15 mouse cellular contexts compared by ENCODE assay signal in genomic region chr15:97387793-97388192, GRCm38 (mm10).
DNase-seq lines count a peak whose midpoint lies in the region.
"Had no signal": no experiment of that assay in that cellular context is flagged by ENCODE, and none has a peak within 500 bp of the region (broad histone marks: within the 10 kb centered on the region; RNA-seq: fewer than 3 reads in every experiment).

No protein-coding gene starts in this region.

- DNase-seq in heart, adult 11 months = peak; percentile 65
- no peak for DNase-seq in heart, adult 18-20 months
- peak; percentile 57 for DNase-seq in R1 (ENCODE audit: low read depth, low spot score)
- DNase-seq in layer of hippocampus, postnatal 14 days (ENCODE audit: low spot score in 2 of 2) = no peak
- DNase-seq: adrenal gland, adult 2 months; adrenal gland, adult 8-10 months; adrenal gland, postnatal 10 days; adrenal gland, postnatal 14 days; adrenal gland, postnatal 25 days; adrenal gland, postnatal 36 days; B cell, adult 2 months; cerebellum, adult 11 months; cerebellum, adult 11-12 months; cerebellum, adult 18-20 months; cerebellum, adult 2 months had no signal

Comparison
In these comparisons a context has a peak if more than half of its experiments do, and no peak if none do; other contexts are left out.
1. DNase-seq: peak in heart, adult 11 months (single experiment) and R1 (single experiment); none in heart, adult 18-20 months (0 of 2) and layer of hippocampus, postnatal 14 days (0 of 2).